Mouse (Mus musculus): Measurements from ENCODE around the gene Sost. TPM values are rescaled to one million over a fixed set of nuclear protein-coding genes. Genes with fewer than 3 reads are reported as not detected.

Gene Sost
- polyA plus RNA-seq, 1 experiment from 2014 or later = 0.43 TPM

DNA sequence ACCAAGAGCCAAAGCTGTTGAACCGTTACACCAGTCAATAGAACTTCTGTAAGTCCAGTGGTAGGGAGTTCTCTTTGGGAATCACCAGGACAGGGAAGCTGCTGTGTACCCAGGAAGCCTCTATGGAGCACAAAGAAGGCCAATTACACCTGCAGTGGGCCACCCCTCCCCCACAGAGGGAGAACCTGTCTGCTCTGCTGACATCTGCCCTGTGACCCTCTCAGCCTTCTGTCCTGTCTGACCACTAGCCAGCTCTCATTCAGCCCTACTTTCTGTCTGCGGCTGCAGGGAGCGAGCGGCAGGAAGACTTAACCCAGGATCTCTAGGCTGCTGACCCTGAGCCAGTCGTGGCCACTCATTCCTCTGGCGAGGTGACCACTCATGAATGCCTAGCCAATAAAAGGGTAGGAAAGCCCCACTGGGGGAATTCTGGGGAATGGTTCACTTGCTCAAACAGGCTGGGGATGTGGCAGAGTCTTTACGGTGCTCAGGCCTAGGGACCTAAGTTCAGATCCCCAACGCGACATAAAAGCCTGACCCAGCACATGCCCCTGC, 13.9 kb upstream of the Sost start:
- DNase-seq (ENCODE audit: low spot score) (no peak), ATAC-seq (ENCODE audit: insufficient number of reproducible peaks, low FRiP score, low TSS enrichment, low read depth) (no peak)
- no peak overlapping the region for H3K4me2 ChIP-seq (ENCODE audit: low read depth, severe bottlenecking)
- no peaks in the 10 kb centered on the region; the same call in 1 of the 2 replicates for H3K36me3 ChIP-seq (ENCODE audit: control insufficient read depth, insufficient read depth, low read length)
- H3K27me3 ChIP-seq (ENCODE audit: control insufficient read depth, insufficient read depth, low read length) = no peaks in the 10 kb centered on the region
- H3K9me3 ChIP-seq (ENCODE audit: control insufficient read depth, low read length) = no peaks in the 10 kb centered on the region
- peaks cover 12% of the 10 kb centered on the region for H3K4me1 ChIP-seq (ENCODE audit: control insufficient read depth, insufficient read depth, low read length)
- H3K4me3 ChIP-seq (ENCODE audit: low read depth, low read length) = no peak overlapping the region
- no peak overlapping the region for H3K27ac ChIP-seq (replicated peaks; ENCODE audit: low read depth, low read length)
- no peak overlapping the region for H3K9ac ChIP-seq (ENCODE audit: low read length)
- 76% methylated on average over 9 of the region's 9 CpGs for WGBS

DNA sequence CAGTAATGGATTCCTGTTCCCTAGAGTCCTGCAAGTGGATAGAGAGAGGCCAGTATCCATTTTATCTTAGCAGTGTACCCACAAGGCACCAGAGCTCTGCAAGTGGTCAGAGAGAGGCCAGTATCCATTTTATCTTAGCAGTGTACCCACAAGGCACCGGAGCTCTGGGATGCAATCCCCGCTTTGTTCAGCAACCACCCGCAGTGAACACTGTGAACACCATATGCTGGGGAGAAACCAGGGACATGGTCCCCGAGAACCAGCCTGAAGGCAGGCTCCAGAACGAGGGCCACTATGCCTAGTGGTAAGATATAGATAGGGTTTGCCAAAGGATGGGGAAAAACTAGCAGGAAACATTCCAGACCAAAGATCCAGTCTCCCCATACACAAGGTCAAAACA, 12.3 kb upstream of the Sost start:
- ATAC-seq (ENCODE audit: insufficient number of reproducible peaks, low FRiP score, low TSS enrichment, low read depth) = no peak
- Histone ChIP-seq H3K4me3 (ENCODE audit: low read depth, low read length) (no peak overlapping the region), H3K9me3 (ENCODE audit: control insufficient read depth, low read length) (no peaks in the 10 kb centered on the region), H3K27ac (replicated peaks; ENCODE audit: low read depth, low read length) (no peak overlapping the region), H3K36me3 (ENCODE audit: control insufficient read depth, insufficient read depth, low read length) (no peaks in the 10 kb centered on the region; the same call in 1 of the 2 replicates), H3K4me1 (ENCODE audit: control insufficient read depth, insufficient read depth, low read length) (peaks cover 12% of the 10 kb centered on the region), H3K27me3 (ENCODE audit: control insufficient read depth, insufficient read depth, low read length) (no peaks in the 10 kb centered on the region), H3K9ac (ENCODE audit: low read length) (no peak overlapping the region), H3K4me2 (ENCODE audit: low read depth, severe bottlenecking) (no peak overlapping the region)
- no peak for DNase-seq (ENCODE audit: low spot score)
- 86% methylated on average over 5 of the region's 5 CpGs for WGBS

DNA sequence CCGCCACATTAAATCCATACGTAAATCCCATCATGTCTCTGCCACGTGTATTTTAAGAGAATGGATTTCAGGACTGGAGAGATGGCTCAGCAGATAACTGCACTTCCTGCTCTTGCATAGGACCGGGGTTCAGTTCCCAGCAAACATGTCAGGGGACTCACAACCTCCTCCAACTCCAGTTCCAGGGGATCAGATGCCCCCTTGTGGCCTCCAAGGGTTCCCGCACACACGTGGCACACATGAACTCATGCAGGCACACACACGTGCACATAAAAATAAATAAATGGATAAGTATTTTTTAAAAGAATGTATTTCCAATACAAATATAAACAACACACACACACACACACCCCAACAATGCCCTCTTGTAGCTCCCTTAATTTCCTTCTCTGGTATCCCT, 10.1 kb upstream of the Sost start:
- Histone ChIP-seq H3K9me3 (ENCODE audit: control insufficient read depth, low read length) (no peaks in the 10 kb centered on the region), H3K4me1 (ENCODE audit: control insufficient read depth, insufficient read depth, low read length) (peaks cover 19% of the 10 kb centered on the region), H3K4me3 (ENCODE audit: low read depth, low read length) (no peak overlapping the region), H3K27me3 (ENCODE audit: control insufficient read depth, insufficient read depth, low read length) (no peaks in the 10 kb centered on the region), H3K27ac (replicated peaks; ENCODE audit: low read depth, low read length) (no peak overlapping the region), H3K9ac (ENCODE audit: low read length) (no peak overlapping the region), H3K36me3 (ENCODE audit: control insufficient read depth, insufficient read depth, low read length) (no peaks in the 10 kb centered on the region; the same call in 1 of the 2 replicates), H3K4me2 (ENCODE audit: low read depth, severe bottlenecking) (no peak overlapping the region)
- 91% methylated on average over 7 of the region's 7 CpGs for WGBS
- ATAC-seq (ENCODE audit: insufficient number of reproducible peaks, low FRiP score, low TSS enrichment, low read depth) = no peak
- DNase-seq (ENCODE audit: low spot score) = no peak

DNA sequence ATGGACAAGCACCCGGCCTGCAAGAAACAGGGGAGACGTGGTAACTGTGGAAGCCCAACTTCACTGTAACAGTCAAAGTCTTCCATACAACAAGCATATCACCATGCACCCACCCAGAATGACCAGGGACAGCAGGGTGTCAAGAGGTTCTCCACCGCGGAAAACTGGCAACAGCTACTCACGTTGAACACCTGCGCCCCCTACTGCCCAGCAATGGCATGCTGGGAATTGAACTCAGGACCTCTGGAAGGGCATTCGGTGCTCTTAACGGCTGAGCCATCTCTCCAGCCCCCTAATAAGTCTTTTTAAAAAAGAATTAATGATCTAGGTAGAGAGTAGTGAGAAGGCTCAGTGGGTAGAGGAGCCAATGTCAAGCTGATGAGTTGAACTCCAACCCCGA, 8.1 kb upstream of the Sost start:
- Histone ChIP-seq H3K9ac (ENCODE audit: low read length) (no peak overlapping the region), H3K4me3 (ENCODE audit: low read depth, low read length) (no peak overlapping the region), H3K36me3 (ENCODE audit: control insufficient read depth, insufficient read depth, low read length) (no peaks in the 10 kb centered on the region; the same call in 1 of the 2 replicates), H3K27ac (replicated peaks; ENCODE audit: low read depth, low read length) (no peak overlapping the region), H3K9me3 (ENCODE audit: control insufficient read depth, low read length) (no peaks in the 10 kb centered on the region), H3K27me3 (ENCODE audit: control insufficient read depth, insufficient read depth, low read length) (no peaks in the 10 kb centered on the region), H3K4me2 (ENCODE audit: low read depth, severe bottlenecking) (no peak overlapping the region), H3K4me1 (ENCODE audit: control insufficient read depth, insufficient read depth, low read length) (peaks cover 19% of the 10 kb centered on the region)
- ATAC-seq (ENCODE audit: insufficient number of reproducible peaks, low FRiP score, low TSS enrichment, low read depth) = no peak
- WGBS = 52% methylated on average over 9 of the region's 9 CpGs
- peak; percentile 43 for DNase-seq (ENCODE audit: low spot score)

DNA sequence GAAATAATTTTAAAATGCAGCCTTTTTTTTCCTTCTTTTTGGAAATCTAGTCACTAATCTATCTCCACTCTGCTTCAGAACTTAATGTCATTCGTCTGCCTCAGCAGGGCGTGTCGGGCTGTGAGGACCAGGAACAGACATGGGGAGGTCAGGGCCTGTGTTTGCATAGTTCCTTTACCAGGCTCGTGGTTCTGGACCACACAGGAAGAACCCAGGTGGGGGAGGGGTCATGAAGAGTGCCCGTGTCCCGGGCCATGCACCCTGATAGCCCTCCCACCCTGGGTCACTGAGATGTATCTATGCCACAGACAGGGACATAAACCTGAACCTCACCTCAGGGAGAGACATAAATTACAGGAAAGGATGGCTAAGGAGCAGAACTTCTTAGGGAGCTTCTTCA, 7.4 kb upstream of the Sost start:
- ATAC-seq (ENCODE audit: insufficient number of reproducible peaks, low FRiP score, low TSS enrichment, low read depth) (no peak), DNase-seq (ENCODE audit: low spot score) (no peak)
- Histone ChIP-seq H3K36me3 (ENCODE audit: control insufficient read depth, insufficient read depth, low read length) (no peaks in the 10 kb centered on the region; the same call in 1 of the 2 replicates), H3K9ac (ENCODE audit: low read length) (no peak overlapping the region), H3K4me2 (ENCODE audit: low read depth, severe bottlenecking) (no peak overlapping the region), H3K27me3 (ENCODE audit: control insufficient read depth, insufficient read depth, low read length) (no peaks in the 10 kb centered on the region), H3K27ac (replicated peaks; ENCODE audit: low read depth, low read length) (no peak overlapping the region), H3K4me3 (ENCODE audit: low read depth, low read length) (no peak overlapping the region), H3K9me3 (ENCODE audit: control insufficient read depth, low read length) (no peaks in the 10 kb centered on the region), H3K4me1 (ENCODE audit: control insufficient read depth, insufficient read depth, low read length) (peaks cover 19% of the 10 kb centered on the region)
- 35% methylated on average over 6 of the region's 6 CpGs for WGBS

DNA sequence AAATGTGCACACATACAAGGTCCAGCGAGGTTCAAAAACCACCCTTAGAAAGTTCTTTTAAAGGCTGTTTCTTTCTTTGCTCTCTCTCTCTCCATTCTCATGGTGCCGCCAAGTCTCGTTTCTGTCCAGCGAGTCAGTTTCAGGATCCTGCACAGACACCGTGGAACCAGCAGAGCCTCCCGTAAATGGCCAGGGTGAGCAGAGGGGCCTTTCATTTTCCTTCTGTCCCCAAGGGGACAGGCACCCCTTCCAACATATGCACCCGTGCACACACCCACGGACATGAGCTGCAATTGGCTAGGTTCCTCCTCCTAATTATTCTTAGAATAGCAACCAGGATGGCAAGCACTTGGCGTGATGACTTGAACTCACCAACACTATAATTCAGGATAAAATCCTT, 6.7 kb upstream of the Sost start:
- no peak overlapping the region for H3K9ac ChIP-seq (ENCODE audit: low read length)
- H3K27ac ChIP-seq (replicated peaks; ENCODE audit: low read depth, low read length) = 0 out of 2 replicates have a peak overlapping the region, but pooled peaks have one; percentile 8
- no peak overlapping the region; the same call in 1 of the 2 replicates for H3K4me2 ChIP-seq (ENCODE audit: low read depth, severe bottlenecking)

DNA sequence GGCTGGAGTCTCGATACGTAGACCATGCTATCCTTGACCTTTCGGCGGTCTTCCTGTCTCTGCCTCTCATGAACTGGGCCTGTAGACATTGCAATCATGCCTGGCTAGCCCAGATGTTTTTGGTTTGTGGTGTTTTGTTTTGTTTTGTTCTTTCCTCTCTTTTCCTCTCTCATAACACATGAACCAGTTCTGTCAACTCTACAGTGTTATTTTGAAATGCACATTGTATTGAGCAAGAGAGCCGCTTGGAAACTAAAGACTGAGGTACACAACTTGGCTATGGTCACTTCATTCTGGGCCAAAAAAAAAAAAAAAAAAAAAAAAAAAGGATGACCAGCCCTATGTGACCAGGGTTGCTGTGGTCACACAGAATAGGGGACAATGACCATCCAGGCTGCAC, 5.8 kb upstream of the Sost start:
- 88% methylated on average over 5 of the region's 5 CpGs for WGBS
- no peak overlapping the region; the same call in 1 of the 2 replicates for H3K9ac ChIP-seq (ENCODE audit: low read length)
- no peak overlapping the region for H3K4me2 ChIP-seq (ENCODE audit: low read depth, severe bottlenecking)
- no peak overlapping the region for H3K27ac ChIP-seq (replicated peaks; ENCODE audit: low read depth, low read length)
- no peaks in the 10 kb centered on the region; the same call in 1 of the 2 replicates for H3K27me3 ChIP-seq (ENCODE audit: control insufficient read depth, insufficient read depth, low read length)
- no peak overlapping the region for H3K4me3 ChIP-seq (ENCODE audit: low read depth, low read length)
- DNase-seq (ENCODE audit: low spot score) (no peak), ATAC-seq (ENCODE audit: insufficient number of reproducible peaks, low FRiP score, low TSS enrichment, low read depth) (no peak)
- peaks cover 23% of the 10 kb centered on the region for H3K4me1 ChIP-seq (ENCODE audit: control insufficient read depth, insufficient read depth, low read length)
- no peaks in the 10 kb centered on the region for H3K9me3 ChIP-seq (ENCODE audit: control insufficient read depth, low read length)
- H3K36me3 ChIP-seq (ENCODE audit: control insufficient read depth, insufficient read depth, low read length) = no peaks in the 10 kb centered on the region; the same call in 1 of the 2 replicates

More for the DNA sequence above, 6.7 kb upstream of the Sost start:
- ATAC-seq (ENCODE audit: insufficient number of reproducible peaks, low FRiP score, low TSS enrichment, low read depth) (no peak), DNase-seq (ENCODE audit: low spot score) (no peak)
- Histone ChIP-seq H3K36me3 (ENCODE audit: control insufficient read depth, insufficient read depth, low read length) (no peaks in the 10 kb centered on the region; the same call in 1 of the 2 replicates), H3K4me1 (ENCODE audit: control insufficient read depth, insufficient read depth, low read length) (peaks cover 20% of the 10 kb centered on the region), H3K4me3 (ENCODE audit: low read depth, low read length) (no peak overlapping the region), H3K9me3 (ENCODE audit: control insufficient read depth, low read length) (no peaks in the 10 kb centered on the region), H3K27me3 (ENCODE audit: control insufficient read depth, insufficient read depth, low read length) (no peaks in the 10 kb centered on the region)
- 57% methylated on average over 9 of the region's 9 CpGs for WGBS

DNA sequence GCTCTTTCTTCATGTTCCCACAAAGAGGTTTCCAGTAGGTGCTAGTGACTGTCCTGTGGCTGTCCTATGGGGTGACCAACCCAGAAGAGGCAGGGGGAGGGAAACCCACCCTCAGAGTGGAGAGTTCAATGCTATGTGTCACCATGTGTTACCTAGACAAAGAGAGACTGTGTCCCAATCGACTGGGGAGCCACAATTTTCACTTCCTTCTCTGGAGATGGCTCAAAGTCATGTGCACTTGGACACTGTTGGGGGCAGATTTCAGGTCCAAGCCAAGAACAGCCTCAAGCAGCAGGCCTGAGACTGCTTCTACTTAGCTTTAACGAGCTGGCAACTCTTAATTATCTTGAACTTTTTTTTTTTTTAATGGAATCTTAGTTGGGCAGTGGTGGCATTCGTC, 5.3 kb upstream of the Sost start:
- no peaks in the 10 kb centered on the region; the same call in 1 of the 2 replicates for H3K36me3 ChIP-seq (ENCODE audit: control insufficient read depth, insufficient read depth, low read length)
- 60% methylated on average over 3 of the region's 3 CpGs for WGBS
- peaks cover under 1% of the 10 kb centered on the region for H3K27me3 ChIP-seq (ENCODE audit: control insufficient read depth, insufficient read depth, low read length)
- no peak overlapping the region for H3K4me3 ChIP-seq (ENCODE audit: low read depth, low read length)
- DNase-seq (ENCODE audit: low spot score) (no peak), ATAC-seq (ENCODE audit: insufficient number of reproducible peaks, low FRiP score, low TSS enrichment, low read depth) (no peak)
- no peak overlapping the region for H3K4me2 ChIP-seq (ENCODE audit: low read depth, severe bottlenecking)
- H3K9me3 ChIP-seq (ENCODE audit: control insufficient read depth, low read length) = no peaks in the 10 kb centered on the region
- H3K27ac ChIP-seq (replicated peaks; ENCODE audit: low read depth, low read length) = no peak overlapping the region
- peaks cover 27% of the 10 kb centered on the region for H3K4me1 ChIP-seq (ENCODE audit: control insufficient read depth, insufficient read depth, low read length)
- no peak overlapping the region for H3K9ac ChIP-seq (ENCODE audit: low read length)

DNA sequence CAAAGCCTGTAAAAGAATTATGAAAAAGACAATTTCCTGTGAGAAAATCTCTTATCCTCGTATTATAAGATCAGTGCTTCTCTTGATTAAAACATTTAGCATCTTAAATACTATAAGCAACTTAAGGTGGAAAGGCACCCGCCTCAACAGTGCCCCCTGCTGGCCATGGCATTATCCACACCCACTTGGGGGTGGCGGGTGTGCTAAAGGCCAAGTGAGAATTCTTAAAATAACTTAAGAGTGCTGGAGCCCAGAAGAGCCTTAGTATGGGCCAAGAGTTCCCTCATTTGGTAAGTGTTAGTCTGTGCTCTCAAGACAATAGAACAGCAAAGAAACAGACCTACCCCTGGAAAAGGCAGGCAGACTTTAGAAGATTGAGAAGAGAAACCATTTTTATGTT, 4.6 kb upstream of the Sost start:
- Histone ChIP-seq H3K4me3 (ENCODE audit: low read depth, low read length) (no peak overlapping the region), H3K4me2 (ENCODE audit: low read depth, severe bottlenecking) (no peak overlapping the region), H3K9me3 (ENCODE audit: control insufficient read depth, low read length) (no peaks in the 10 kb centered on the region), H3K27me3 (ENCODE audit: control insufficient read depth, insufficient read depth, low read length) (peaks cover 7% of the 10 kb centered on the region), H3K36me3 (ENCODE audit: control insufficient read depth, insufficient read depth, low read length) (no peaks in the 10 kb centered on the region; the same call in 1 of the 2 replicates), H3K27ac (replicated peaks; ENCODE audit: low read depth, low read length) (no peak overlapping the region), H3K4me1 (ENCODE audit: control insufficient read depth, insufficient read depth, low read length) (peaks cover 32% of the 10 kb centered on the region), H3K9ac (ENCODE audit: low read length) (no peak overlapping the region)
- 38% methylated on average over 3 of the region's 3 CpGs for WGBS
- no peak for ATAC-seq (ENCODE audit: insufficient number of reproducible peaks, low FRiP score, low TSS enrichment, low read depth)
- DNase-seq (ENCODE audit: low spot score) = peak; percentile 48
